Mouse (Mus musculus): Measurements from ENCODE around the gene Stip1.

GRCm38 (mm10) chr19:7039841-7040636 lies at the start of gene Stip1:
- TF ChIP-seq TAL1 (IDR thresholded peaks at IDR 0.05; ENCODE audit: low read length) (no peak), GATA1 (IDR thresholded peaks at IDR 0.05; ENCODE audit: low read length) (no peak)

Data from erythroblast, embryonic 14.5 days (primary cell).